Mouse (Mus musculus): ENCODE measurements at regions not wholly inside any gene's neighbourhood (a gene's known extent, or its start where the extent isn't known, plus 50 kb on each side); places are given as distances from the start of the nearest gene placed in this dataset.

DNA sequence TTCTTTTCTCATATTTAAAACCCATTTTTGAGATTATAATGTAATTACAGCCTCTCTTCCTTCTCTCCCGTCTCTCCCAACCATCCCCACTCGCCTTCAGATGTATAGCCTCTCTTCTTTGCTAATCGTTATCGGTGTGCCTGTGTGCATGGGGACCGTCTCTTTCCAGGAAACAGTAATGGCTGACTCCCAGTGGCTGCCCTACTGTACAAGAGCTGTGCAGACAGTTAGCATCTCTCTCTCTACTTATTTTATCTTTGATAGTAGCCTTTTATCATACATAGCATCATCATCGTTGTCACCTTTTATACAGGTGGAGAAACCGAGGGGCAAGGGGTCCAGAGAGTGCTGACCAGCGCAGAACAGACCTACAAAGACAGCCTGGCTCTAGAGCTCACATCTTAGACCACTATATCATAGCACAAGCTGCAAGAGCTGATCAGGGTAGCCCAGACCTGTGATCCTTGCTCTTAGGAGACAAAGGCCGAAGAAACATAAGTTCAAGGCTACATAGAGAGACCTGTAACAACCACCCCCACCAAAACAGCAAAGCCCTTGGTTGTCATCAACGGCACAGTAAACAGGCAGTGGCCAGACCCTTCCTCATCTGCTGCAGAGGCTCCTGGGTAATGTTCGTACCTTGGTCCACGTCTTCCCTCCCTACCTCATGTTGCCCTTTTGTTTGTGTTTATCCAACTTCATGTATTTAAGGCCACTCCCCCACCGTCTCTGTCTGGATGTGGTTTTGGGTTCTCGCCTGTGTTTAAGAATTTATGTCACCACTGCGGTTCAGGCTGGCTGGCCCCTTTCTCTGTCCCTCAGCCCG is 103.1 kb upstream of the Cpm start:
- DNase-seq, result no peak

GRCm38 (mm10) chr10:117525608-117526007 is 103.7 kb upstream of the Cpm start:
- DNase-seq, result no peak

- DNase-seq, result no peak
Measured at GRCm38 (mm10) chr10:117524926-117525565, 104.3 kb upstream of the Cpm start.

DNA sequence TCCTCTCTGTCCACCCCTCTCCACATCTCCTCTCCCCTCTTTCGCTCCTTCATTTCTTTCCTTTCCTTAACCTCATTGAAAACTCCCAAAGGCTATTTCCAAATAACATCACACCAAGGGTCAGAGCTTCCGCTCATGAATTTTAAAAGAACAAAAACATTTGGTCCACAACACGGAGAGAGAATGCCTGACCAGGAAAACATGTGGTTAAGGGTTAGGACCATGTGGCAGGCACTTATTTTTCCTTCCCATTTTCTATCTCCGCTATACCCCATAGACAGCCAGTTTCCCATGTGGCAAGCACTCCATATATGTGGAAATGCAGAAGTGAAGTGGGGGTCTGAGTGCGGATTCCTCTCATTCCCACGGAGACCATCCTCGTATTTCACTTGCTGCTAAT is 105.2 kb upstream of the Cpm start:
- no peak for DNase-seq

- no peak for DNase-seq
Measured at GRCm38 (mm10) chr10:117522906-117523829, 106.1 kb upstream of the Cpm start.

DNA sequence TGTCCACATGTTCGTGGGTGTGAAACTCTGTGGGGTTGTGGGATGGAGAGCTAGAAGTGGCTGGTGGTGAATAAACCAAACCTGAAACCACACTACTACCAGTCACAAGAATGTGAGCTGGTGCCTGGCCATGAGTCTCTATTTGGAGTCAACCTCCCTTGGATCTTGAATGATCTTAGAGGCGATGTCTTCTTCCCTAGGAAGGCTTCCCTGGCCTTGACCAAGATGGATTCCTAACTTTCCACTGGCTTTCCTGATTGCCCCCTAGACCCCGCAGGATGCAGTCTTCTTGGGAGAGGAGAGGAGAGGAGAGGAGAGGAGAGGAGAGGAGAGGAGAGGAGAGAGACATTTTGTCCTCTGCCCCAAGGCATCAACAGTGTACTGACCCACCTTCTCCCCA is 106.9 kb upstream of the Cpm start:
- no peak for DNase-seq

- DNase-seq, result no peak
Measured at GRCm38 (mm10) chr10:117521315-117522270, 107.7 kb upstream of the Cpm start.

GRCm38 (mm10) chr10:117520536-117521314 is 108.6 kb upstream of the Cpm start:
- no peak for DNase-seq

DNA sequence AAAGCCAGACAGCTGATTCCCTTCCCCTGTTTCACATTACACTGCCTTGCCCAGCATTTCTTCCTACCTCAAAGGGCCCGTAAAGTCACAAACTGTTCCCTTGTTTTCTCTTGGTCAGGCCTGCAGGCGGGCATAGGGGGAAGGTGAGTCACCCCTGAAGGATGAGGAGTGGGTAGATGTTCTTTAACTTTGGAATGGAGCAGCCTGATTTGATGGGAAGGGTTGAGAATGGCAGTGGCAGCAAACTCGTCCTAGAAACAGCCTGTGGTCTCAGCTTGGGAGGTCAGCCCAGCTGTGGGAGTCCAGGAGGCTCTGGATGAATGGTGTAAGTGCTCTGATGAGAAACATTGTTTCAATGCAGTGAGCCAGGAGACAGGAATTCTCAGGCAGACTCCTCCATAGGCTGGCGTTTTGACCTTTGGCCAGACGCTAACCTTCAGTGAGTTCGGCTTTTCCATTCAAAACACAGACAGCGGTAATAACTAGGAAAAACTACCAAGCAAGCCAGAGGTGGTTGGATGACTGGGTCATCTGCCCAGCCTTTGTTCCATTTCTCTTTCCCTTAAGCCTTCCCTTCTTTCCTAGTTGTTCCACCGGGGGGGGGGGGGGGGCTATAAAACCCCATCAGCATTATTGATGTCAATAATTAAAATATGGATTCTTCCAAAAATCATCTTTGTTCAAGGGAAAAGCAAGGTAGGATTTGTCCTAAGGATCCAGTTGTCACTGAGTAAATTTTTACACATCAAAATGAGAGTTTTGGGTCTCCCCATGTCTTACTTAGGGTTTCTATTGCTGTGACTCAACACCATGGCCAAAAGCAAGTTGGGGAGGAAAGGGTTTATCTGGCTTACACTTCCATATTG is 109.4 kb upstream of the Cpm start:
- no peak for DNase-seq

DNA sequence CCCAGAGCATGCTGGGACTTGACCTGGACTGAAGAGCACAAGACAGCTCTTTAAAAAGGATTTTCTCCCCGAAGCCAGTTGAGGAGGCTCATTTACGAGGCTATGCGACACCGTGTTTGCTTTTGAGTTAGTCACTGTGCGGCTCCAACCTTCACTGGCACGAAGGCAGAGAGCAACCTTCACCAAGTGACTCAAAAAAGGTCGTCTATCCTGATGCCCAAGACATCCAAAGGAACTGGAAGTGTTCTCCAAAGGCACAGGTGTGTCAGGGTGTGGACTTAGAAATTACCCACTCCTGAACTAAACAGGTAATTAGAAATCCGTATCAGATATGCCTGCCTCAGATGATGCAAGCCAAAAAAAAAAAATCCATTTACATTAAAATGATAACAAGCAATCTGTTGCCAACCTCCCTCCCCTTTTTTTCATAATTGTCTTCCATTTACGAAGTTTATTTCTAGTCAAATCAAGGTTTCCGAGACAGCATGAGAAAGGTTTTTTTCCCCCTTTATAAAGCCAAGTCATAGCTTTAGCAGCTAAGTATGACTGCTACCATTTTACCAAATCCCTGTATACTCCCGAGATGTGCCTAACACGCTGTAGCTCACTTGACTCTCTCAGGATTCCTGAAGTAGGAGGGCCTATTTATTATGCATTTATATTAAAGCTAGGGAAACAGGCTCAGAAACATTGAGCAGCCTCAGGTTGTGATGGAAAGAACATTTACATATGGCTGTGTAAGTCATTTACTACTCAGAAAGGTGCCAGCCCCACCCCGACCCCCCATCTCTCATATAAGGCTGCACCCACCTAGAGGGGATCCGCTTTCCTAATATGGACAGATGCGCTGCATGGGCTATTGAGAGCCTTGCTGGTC is 110.3 kb upstream of the Cpm start:
- no peak for DNase-seq

- no peak for DNase-seq
Measured at GRCm38 (mm10) chr10:117517800-117518770, 111.2 kb upstream of the Cpm start.

GRCm38 (mm10) chr10:117517071-117517714 is 112.1 kb upstream of the Cpm start:
- no peak for DNase-seq

DNA sequence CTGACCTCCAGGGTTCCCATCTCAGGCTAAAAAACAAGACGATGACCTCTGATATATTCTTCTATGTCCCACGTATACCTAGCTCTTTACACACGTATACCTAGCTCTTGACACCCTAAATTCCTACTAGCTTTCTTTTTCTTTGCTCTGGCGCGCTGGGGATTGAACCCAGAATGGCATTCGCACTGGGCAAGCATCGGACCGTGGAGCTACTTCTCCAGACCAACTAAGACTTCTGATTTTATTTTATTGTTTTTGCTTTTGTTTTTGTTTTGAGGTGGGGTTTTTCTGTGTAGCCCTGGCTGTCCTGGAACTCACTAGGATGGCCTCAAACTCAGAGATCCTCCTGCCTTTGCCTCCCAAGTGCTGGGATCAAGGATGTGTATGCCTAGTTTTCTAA is 112.8 kb upstream of the Cpm start:
- no peak for DNase-seq

- DNase-seq, result no peak
Measured at GRCm38 (mm10) chr10:117515777-117516501, 113.4 kb upstream of the Cpm start.

GRCm38 (mm10) chr10:117515039-117515438 is 114.3 kb upstream of the Cpm start:
- no peak for DNase-seq

DNA sequence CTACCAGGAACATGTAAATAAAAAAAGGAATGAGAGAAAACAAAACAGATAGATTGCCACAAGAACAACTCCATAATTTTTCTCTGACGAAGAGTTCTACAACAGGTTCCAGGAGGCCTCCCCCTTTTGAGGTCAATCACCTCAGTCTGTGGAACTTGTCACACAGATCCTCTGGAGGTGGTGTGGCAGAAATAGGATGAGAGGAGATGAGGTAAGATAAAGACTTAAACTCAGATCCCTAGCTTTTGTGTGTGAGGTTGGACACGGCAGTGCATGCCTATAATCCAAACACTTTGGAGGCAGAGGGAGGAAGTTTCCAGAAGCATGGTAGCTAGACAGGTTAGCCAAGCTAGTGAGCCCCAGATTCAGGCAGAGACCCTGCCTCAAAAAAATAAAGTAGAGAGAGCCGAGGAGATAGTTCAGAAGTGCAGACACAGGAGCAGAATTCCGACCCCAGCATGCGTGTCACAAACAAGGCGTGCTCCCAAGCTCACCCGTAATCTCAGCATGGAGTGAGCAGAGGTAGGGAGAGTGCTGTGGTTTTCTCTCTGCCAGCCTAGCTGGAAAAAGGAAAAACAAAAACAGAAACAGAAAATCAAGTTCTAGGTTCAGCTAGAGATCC is 115.3 kb upstream of the Cpm start:
- DNase-seq, result no peak

All from spleen, adult 18-20 months (tissue).